Mouse (Mus musculus): ENCODE results near the gene Pip5k1c. TPM values are rescaled to one million over a fixed set of nuclear protein-coding genes. Genes with fewer than 3 reads are reported as not detected.

Pip5k1c gene
- total RNA-seq, 1 experiment from 2014 or later = 36.8 TPM

- no peak for ATAC-seq (replicated peaks; ENCODE audit: low read depth, poor library complexity, severe bottlenecking)
These were observed 7.7 kb downstream of the Pip5k1c start for GRCm38 (mm10) chr10:81300352-81300907.

DNA sequence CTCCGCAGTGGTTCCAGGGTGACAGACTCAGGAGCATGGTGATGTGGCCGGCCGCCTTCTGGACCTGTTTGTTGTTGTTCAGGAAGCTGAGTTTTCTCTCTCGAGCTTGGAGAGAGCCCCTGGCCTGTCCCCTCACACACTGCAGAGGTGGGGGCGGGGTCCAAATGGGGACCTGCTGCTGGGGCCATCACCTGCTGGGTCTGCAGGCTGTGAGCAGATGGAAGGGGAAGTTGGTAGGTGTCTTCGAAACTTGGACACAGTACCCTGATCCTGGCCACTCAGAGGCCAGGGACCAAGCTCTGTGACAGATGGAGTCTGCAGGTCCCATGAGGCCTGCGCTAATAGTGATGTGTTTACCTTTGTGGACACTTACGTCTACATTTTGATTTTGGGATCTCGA is 8.6 kb downstream of the Pip5k1c start:
- ATAC-seq (replicated peaks; ENCODE audit: low read depth, poor library complexity, severe bottlenecking) = no peak

DNA sequence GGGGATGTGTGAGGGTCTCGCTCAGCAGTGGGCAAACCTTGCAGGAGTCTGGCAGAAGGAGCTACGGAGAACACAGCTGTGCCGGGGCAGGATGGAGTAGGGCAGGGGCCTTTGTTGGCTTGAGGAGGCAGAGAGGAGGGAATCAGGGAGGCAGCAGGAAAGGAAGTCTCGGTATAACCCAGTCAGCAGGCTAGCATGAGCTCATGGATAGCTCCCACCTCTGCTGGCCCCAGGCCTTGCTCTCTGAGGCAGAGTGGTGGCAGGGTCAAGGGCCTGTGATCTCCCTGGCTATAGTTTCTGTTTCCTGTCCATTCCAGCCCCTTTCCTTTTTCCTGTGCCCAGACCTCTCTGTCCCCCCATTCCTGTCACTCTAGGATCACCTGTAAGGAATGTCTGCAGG is 9.5 kb downstream of the Pip5k1c start:
- no peak for ATAC-seq (replicated peaks; ENCODE audit: low read depth, poor library complexity, severe bottlenecking)

DNA sequence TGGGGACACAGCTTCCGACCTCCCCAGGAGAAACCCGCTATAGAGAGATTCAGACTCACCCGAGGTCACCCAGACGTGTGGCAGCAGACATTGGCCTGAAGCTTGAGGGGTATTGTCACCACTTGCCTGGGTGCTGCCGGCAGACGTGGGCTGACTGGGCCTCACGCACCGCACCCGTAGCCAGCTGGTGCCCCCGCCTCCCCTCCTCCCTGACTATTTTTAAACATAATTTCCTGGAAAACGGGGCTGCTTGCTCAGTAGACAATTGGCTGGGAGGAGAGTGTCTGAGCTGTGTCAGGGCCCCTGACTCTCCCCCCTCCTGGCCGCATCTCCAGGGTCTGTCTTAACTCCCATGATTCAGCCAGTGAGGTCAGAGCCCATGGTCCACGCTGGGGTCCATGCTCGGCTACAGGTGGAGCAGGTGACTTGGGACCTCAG is 10.0 kb downstream of the Pip5k1c start:
- no peak for ATAC-seq (replicated peaks; ENCODE audit: low read depth, poor library complexity, severe bottlenecking)

- ATAC-seq (replicated peaks; ENCODE audit: low read depth, poor library complexity, severe bottlenecking) = peak; percentile 7
These were observed 10.5 kb downstream of the Pip5k1c start for GRCm38 (mm10) chr10:81303258-81303657.

- 0 out of 2 replicates have a peak, but pooled peaks have one; percentile 21 for ATAC-seq (replicated peaks; ENCODE audit: low read depth, poor library complexity, severe bottlenecking)
These were observed 11.0 kb downstream of the Pip5k1c start for GRCm38 (mm10) chr10:81303761-81304160.

GRCm38 (mm10) chr10:81304597-81305238 is 12.0 kb downstream of the Pip5k1c start:
- ATAC-seq (replicated peaks; ENCODE audit: low read depth, poor library complexity, severe bottlenecking) = peak; percentile 79

DNA sequence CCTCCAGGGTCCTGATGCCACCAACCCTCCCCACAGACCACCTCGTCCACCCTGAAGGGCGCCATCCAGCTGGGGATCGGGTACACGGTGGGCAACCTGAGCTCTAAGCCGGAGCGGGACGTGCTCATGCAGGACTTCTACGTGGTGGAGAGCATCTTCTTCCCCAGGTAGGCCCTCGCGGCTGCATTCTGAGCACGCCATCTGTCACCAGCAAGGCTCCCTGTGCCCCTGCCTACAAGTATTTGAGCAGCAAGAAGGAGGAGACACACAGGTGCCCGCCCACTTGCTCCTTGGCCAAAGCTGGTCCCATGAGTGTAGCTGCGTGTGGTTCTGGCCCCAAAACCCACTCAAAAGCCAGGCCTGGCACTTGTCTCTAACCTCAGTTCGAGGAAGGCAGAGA is 12.9 kb downstream of the Pip5k1c start:
- no peak for ATAC-seq (replicated peaks; ENCODE audit: low read depth, poor library complexity, severe bottlenecking)

GRCm38 (mm10) chr10:81306173-81306668 is 13.5 kb downstream of the Pip5k1c start:
- no peak for ATAC-seq (replicated peaks; ENCODE audit: low read depth, poor library complexity, severe bottlenecking)

DNA sequence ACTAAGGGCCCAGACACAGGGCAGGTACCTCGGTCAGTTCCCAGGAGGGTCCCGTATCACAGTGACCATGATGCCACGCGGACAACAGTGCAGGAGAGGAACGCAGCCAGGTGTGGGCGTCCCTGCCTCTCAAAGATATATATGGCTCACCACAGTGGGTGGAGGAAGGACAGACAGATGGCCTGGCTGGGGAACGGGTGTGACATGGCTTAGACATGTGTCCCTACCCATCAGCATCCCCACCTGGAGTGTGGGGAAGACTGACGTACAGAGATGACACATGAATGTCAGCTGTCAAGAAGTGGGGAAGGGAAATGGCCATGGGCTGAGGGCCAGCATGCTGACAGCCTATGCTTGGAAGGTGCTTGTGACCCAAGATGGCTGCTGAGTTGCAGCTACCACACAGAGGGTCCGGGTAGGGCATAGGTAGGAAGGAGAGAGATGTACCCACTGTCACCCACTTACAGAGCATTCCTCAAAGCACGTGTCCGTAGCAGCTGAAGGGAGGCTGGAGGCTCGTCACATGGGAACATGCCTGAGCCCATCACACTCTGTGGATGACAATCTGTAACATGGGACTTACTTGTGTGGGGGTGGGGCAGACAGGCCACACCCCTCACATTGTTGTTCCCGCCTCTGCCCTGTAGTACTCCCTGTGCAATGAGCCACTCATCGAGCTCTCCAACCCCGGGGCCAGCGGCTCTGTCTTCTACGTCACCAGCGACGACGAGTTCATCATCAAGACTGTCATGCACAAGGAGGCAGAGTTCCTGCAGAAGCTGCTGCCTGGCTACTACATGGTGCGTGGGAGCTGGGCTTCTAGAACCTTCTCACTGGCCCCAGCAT is 14.3 kb downstream of the Pip5k1c start:
- ATAC-seq (replicated peaks; ENCODE audit: low read depth, poor library complexity, severe bottlenecking) = no peak

- no peak for ATAC-seq (replicated peaks; ENCODE audit: low read depth, poor library complexity, severe bottlenecking)
These were observed 16.8 kb downstream of the Pip5k1c start for GRCm38 (mm10) chr10:81309571-81309970.

- no peak for ATAC-seq (replicated peaks; ENCODE audit: low read depth, poor library complexity, severe bottlenecking)
These were observed 20.8 kb downstream of the Pip5k1c start for GRCm38 (mm10) chr10:81313581-81313980.

DNA sequence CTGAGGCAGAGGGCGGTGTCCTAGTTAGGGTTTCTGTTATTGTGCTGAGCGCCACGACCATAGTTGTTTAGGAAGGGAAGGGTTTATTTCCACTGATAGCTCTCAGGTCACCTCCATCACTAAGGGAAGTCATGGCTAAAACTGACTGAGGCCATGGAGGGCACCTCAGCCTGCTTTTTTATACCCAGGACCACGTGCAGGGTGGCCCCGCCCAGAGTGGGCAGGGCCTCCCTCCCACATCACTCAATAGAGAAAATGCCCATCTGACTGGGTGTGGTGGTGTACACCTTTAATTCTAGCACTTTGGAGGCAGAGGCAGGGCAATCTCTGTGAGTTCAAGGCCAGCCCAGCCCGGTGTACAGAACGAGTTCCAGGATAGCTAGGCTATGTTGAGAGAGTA is 21.4 kb downstream of the Pip5k1c start:
- ATAC-seq (replicated peaks; ENCODE audit: low read depth, poor library complexity, severe bottlenecking) = no peak

GRCm38 (mm10) chr10:81315587-81315986 is 22.8 kb downstream of the Pip5k1c start:
- ATAC-seq (replicated peaks; ENCODE audit: low read depth, poor library complexity, severe bottlenecking) = no peak

- no peak for ATAC-seq (replicated peaks; ENCODE audit: low read depth, poor library complexity, severe bottlenecking)
These were observed 23.7 kb downstream of the Pip5k1c start for GRCm38 (mm10) chr10:81316338-81317060.

GRCm38 (mm10) chr10:81317273-81317672 is 24.5 kb downstream of the Pip5k1c start:
- ATAC-seq (replicated peaks; ENCODE audit: low read depth, poor library complexity, severe bottlenecking) = no peak; the same call in 1 of the 2 replicates

DNA sequence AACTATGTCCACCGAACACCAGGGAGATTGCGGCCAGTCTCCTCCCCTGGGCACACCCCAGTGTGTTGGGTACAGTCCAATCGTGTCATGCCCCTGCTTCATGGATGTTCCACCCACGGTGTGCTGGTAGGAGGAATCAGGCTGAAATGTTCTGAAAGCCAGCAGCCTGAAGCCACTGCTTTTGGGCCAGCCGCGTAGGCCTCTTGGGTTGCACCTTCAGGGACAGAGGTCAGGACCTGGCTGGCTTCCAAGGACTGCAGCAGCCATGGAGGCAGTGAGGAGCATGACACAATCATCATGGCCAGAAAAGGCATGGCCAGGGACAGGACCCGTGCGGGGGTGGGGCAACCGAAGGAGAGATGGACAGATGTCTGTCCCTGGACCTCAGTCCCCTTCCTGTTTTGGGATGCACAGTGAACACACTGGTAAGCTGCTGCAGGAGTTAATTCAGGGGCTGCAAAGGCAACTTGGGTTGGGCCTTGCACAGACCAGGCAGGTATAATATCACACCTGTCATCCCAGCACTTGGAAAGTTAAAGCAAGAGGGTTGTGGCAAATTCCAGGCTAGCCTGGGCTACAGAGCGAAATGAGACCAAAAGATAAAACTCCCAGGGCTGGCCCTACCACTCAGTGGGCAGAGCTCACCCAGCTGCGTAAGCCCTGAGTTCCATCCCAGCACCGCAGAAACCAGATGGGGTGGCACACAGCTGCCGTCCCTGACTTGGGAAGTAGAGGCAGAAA is 26.0 kb downstream of the Pip5k1c start:
- no peak for ATAC-seq (replicated peaks; ENCODE audit: low read depth, poor library complexity, severe bottlenecking)

DNA sequence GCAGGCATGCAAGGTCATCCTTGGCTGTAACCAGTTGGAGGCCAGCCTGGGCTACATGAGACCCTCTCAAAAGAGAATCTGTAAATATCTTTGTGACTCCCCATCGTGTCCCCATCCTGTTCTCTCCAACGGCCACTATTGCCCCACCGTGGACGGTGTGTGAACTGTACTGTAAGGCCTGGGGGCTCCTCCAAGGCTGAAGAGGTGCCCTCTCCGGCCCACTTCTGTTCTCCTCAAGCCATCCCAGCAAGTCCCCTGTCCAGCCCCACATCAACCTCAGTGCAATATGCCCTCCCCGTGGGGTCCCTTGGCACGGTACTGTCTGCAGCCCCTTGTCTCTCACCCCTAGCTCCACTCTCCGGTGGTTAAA is 26.6 kb downstream of the Pip5k1c start:
- ATAC-seq (replicated peaks; ENCODE audit: low read depth, poor library complexity, severe bottlenecking) = no peak

DNA sequence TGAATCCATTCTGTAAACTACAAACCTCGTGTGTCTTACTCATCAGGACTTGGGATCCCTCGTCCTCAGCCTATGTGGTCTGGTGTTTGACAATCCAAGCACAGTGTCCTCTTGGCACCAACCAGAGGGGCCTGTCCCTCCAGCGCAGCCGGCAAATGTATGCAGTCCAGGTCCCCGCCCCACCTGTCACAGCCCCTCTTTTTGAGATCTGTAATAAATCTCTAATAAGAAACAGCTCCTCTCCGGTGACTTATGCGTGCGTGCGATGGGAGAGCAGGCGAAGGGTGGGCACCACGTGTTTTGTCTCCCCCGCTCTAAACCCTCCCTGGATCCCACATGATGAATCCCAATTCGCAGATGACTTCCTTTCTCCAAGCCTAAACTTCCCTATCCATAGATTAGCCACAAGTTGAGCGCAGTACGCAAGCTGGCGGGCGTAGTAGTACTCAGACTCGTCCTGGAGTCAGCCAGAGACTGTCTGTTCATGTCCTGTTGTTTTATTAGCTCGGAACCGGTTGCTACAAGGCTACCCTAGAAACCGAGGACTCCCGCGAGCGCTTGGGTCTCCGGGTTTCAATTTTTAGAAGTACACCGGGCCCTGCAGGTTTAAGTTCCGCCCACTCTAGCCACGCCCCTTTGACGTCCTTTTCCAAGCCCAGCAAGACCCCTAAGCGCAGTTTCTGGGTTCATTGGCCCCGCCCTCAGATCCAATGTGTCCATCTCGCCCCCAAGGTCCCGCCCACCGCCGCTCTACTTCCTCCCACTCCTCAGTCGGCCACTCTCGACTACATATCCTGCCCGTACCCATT is 27.2 kb downstream of the Pip5k1c start:
- peak; percentile 71 for ATAC-seq (replicated peaks; ENCODE audit: low read depth, poor library complexity, severe bottlenecking)
